Mouse (Mus musculus) CH12.LX (cell line): Measurements from ENCODE around the gene Fbln1. TPM values are rescaled to one million over a fixed set of nuclear protein-coding genes. Genes with fewer than 3 reads are reported as not detected.

Experiments used
- DNase-seq: peaks from one replicate; pipeline ENCODE4 v3.0.0-alpha.2; 2013; ENCODE audit errors: extremely low read depth
- H3K27ac ChIP-seq: 2 replicates; pipeline ENCODE4 v1.5.1; 2012; ENCODE audit warnings: low read depth, mild to moderate bottlenecking, control low read depth, moderate library complexity; ENCODE audit not compliant: insufficient read depth
- H3K27me3 ChIP-seq: replicated peaks from 2 replicates; pipeline ENCODE3; 2012; ENCODE audit warnings: inconsistent platforms
- H3K36me3 ChIP-seq, 2 experiments: replicated peaks in 1 of 2; 2 replicates each; pipeline versions ENCODE3 to v1.6.1; 2012; ENCODE audit warnings: inconsistent platforms in 1 of 2, low read length in 1 of 2, mild to moderate bottlenecking in 1 of 2, mixed read lengths in 1 of 2, moderate library complexity in 1 of 2; ENCODE audit not compliant: control insufficient read depth in 1 of 2, insufficient read depth in 1 of 2
- H3K4me1 ChIP-seq, 2 experiments: 2 replicates each; pipeline ENCODE4 v1.6.1; 2012; ENCODE audit warnings: inconsistent platforms in 1 of 2, moderate library complexity in 1 of 2; ENCODE audit not compliant: insufficient read depth in 2 of 2, control insufficient read depth in 1 of 2
- H3K4me2 ChIP-seq: 2 replicates; pipeline ENCODE4 v1.6.1; 2012; ENCODE audit warnings: low read depth, mild to moderate bottlenecking, control low read depth; ENCODE audit not compliant: poor library complexity, insufficient read depth, severe bottlenecking
- H3K4me3 ChIP-seq, 3 experiments: fragments of 150-350 bp in 1 of 3; sonication (generic) in 1 of 3; replicated peaks in 1 of 3; 2 replicates each; pipeline versions ENCODE3 to v1.5.1; 2011 to 2012; ENCODE audit warnings: low read depth in 2 of 3, low read length in 2 of 3, mild to moderate bottlenecking in 2 of 3, moderate library complexity in 2 of 3, control low read depth in 1 of 3, improper control_type of control experiment in 1 of 3, inconsistent platforms in 1 of 3, mixed read lengths in 1 of 3; ENCODE audit not compliant: poor library complexity in 1 of 3
- H3K79me2 ChIP-seq: replicated peaks from 2 replicates; pipeline ENCODE4 v1.6.1; 2012; ENCODE audit warnings: mild to moderate bottlenecking, moderate library complexity; ENCODE audit not compliant: control insufficient read depth, poor library complexity, insufficient read depth, severe bottlenecking; ENCODE audit errors: extremely low read depth
- H3K9ac ChIP-seq: 2 replicates; pipeline ENCODE4 v1.6.1; 2012; ENCODE audit warnings: low read depth, mild to moderate bottlenecking, control low read depth, moderate library complexity; ENCODE audit not compliant: insufficient read depth
- H3K9me3 ChIP-seq: replicated peaks from 2 replicates; pipeline ENCODE3; 2012; ENCODE audit warnings: low read length, inconsistent platforms, mixed read lengths
- IRF4 ChIP-seq: IDR thresholded peaks from 2 replicates; pipeline ENCODE4 v1.6.1; 2014; ENCODE audit warnings: low read depth, mild to moderate bottlenecking, inconsistent platforms, low read length, improper control_type of control experiment
- KAT2A ChIP-seq: IDR thresholded peaks from 2 replicates; pipeline ENCODE4 v1.6.1; 2012; ENCODE audit warnings: low read length, improper control_type of control experiment, inconsistent platforms; ENCODE audit not compliant: insufficient replicate concordance
- NELFE ChIP-seq: IDR thresholded peaks from 2 replicates; pipeline ENCODE4 v1.6.1; 2011; ENCODE audit warnings: low read depth, low read length, improper control_type of control experiment
- PAX5 ChIP-seq: IDR thresholded peaks from 2 replicates; pipeline ENCODE4 v1.6.1; 2012; ENCODE audit warnings: low read length, inconsistent platforms, mixed read lengths
- UBTF ChIP-seq: IDR thresholded peaks from 2 replicates; pipeline ENCODE4 v1.6.1; 2012; ENCODE audit warnings: low read depth, mild to moderate bottlenecking, inconsistent platforms, low read length, improper control_type of control experiment, moderate library complexity
- ZC3H11A ChIP-seq: IDR thresholded peaks from 2 replicates; pipeline ENCODE4 v1.6.1; 2012; ENCODE audit warnings: low read depth, mild to moderate bottlenecking, inconsistent platforms, low read length, improper control_type of control experiment
- dilution Hi-C: fragments of 300-500 bp; cut with MboI; formaldehyde crosslinking; loops from 2 replicates; pipeline ENCODE4 v1.14.3; 2020; ENCODE audit warnings: low sequenced_read_pairs; ENCODE audit not compliant: extremely low pct_unique_long_range_greater_than_20kb, extremely low pct_ligation_motif_present
- in situ Hi-C: fragments of 300-500 bp; cut with MboI; formaldehyde crosslinking; loops from 3 replicates; pipeline ENCODE4 v1.14.3; 2019; ENCODE audit warnings: low sequenced_read_pairs, low pct_ligation_motif_present, low pct_unique_long_range_greater_than_20kb, mixed read lengths
- polyA plus RNA-seq: library from polyadenylated mRNA; unstranded; fragments of >175 nt; gene quantifications from 2 replicates; pipeline ENCODE4 v1.2.1, GENCODE M21; 2012; ENCODE audit warnings: low read depth; ENCODE audit not compliant: insufficient read length
- total RNA-seq, 2 experiments: library from RNA; depleted of rRNA; stranded (reverse); fragments of 300-350 nt in 1 of 2; fragments of >200 nt in 1 of 2; gene quantifications; 2 replicates each; pipeline ENCODE4 v1.2.3; 2012 to 2014

Gene Fbln1
- total and polyA plus RNA-seq, 3 experiments: 1.4 TPM; not detected in 2

- no peaks in the 10 kb centered on the region for H3K9me3 ChIP-seq
- no peaks in the 10 kb centered on the region for H3K4me1 ChIP-seq
- no peaks in the 10 kb centered on the region for H3K79me2 ChIP-seq
- in situ Hi-C loops: no loop called here
- no peak overlapping the region for H3K4me3 ChIP-seq
- H3K36me3 ChIP-seq: no peaks in the 10 kb centered on the region
- H3K4me2 ChIP-seq: no peak overlapping the region
- peaks cover 46% of the 10 kb centered on the region for H3K27me3 ChIP-seq
- no peak overlapping the region for H3K27ac ChIP-seq
- dilution Hi-C loops: no loop called here
- DNase-seq: no peak
- no peak for TF ChIP-seq ZC3H11A
- TF ChIP-seq PAX5: no peak
- TF ChIP-seq KAT2A: no peak
- no peak overlapping the region for H3K9ac ChIP-seq
Measured at GRCm38 (mm10) chr15:85188167-85188778, 17.5 kb upstream of the Fbln1 start.

DNA sequence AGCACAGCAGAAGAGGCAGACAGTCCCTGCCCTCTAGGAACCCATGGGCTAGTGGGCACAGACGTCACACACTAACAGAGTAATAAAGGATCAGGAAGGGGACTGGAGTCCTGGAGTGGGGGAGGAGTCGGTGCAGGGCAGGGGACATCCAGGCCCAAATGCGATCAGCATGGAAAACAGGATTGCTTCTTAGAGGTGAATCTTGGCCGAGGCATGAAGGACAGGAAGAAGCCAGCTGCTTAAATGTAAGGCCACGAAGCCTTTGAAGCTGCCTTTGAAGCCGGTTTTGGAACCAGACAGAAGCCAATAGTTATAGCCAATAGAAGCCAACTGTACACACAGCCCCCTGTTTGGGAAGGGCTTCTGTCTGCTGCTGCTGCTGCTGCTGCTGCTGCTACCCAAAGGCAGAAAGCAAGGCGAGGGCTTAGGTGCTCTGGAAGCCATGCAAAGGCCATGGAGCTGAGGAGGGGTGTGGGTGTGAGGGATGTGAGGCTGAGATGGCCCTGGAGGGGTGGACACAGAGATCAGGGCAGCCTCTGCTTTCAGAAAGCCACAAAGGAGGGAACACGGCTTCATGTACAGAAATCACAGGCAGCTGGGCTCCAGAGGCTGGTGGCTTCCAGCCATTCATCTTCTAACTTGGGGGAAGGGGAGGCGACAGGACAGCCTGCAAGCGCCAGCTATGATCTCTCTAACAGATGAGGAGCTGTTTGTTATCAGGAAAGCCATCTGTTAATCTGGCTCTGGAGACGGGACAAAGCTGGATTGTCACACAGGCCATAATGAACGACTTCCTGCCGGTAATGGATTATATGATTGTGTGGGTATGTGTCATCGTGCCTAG, 5.1 kb upstream of the Fbln1 start:
- H3K9ac ChIP-seq: no peak overlapping the region
- no peak overlapping the region for H3K4me3 ChIP-seq
- no peaks in the 10 kb centered on the region for H3K79me2 ChIP-seq
- H3K36me3 ChIP-seq: no peaks in the 10 kb centered on the region
- no peak for DNase-seq
- in situ Hi-C loops: no loop called here
- peaks cover 59% of the 10 kb centered on the region for H3K27me3 ChIP-seq
- no peak overlapping the region for H3K27ac ChIP-seq
- H3K4me2 ChIP-seq: no peak overlapping the region
- H3K9me3 ChIP-seq: no peaks in the 10 kb centered on the region
- peaks cover 0 to 7% of the 10 kb centered on the region in 2 experiments; a peak in 2 of 4 replicates for H3K4me1 ChIP-seq
- dilution Hi-C loops: no loop called here
- no peak for TF ChIP-seq UBTF
- TF ChIP-seq, all 38 proteins: peak for 0

DNA sequence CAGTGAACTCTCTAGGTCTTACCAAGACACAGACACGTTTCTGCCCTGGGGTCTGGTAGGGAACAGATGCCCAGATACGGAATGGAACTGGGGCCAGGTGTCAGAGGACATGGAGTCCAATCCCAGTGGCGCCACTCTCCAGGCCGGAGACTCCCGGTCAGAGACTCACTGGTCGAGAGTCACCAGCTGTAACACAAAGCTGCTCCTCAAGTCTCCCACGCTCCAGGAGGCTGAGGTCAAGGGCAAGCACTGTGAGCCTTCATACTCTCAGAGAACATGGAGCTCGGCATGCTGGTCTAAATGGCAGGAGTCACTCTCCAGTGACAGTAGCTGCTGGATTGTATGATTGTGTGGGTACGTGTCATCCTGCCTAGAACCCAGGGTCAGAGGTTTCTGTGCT, 3.5 kb upstream of the Fbln1 start:
- Histone ChIP-seq H3K4me2 (no peak overlapping the region), H3K27ac (no peak overlapping the region), H3K9ac (no peak overlapping the region), H3K9me3 (no peaks in the 10 kb centered on the region), H3K36me3 (no peaks in the 10 kb centered on the region)
- in situ Hi-C loops: no loop called here
- dilution Hi-C loops: no loop called here
- TF ChIP-seq IRF4 (no peak), NELFE (no peak)
- TF ChIP-seq, all 38 proteins: peak for 0
- H3K4me3 ChIP-seq: no peak overlapping the region
- H3K27me3 ChIP-seq: peaks cover 66% of the 10 kb centered on the region
- peaks cover 0 to 7% of the 10 kb centered on the region in 2 experiments; a peak in 2 of 4 replicates for H3K4me1 ChIP-seq
- DNase-seq: no peak
- no peaks in the 10 kb centered on the region for H3K79me2 ChIP-seq
